Mouse (Mus musculus) midbrain, embryonic 16.5 days (tissue): ENCODE measurements around the gene Gm21834. TPM values are rescaled to one million over a fixed set of nuclear protein-coding genes. Genes with fewer than 3 reads are reported as not detected.
A peak's percentile ranks its signal among the peaks of the same experiment; 100 is the strongest.

Source experiments
- ATAC-seq: fragments of 200-750 bp; cut with Nextera tagmentation; 2 replicates; pipeline ENCODE4 v1.8.0; 2017; ENCODE audit warnings: moderate TSS enrichment
- H3K27ac ChIP-seq: fragments of 300-500 bp; sonication (generic); 2 replicates; pipeline ENCODE4 v1.5.1; 2014; ENCODE audit warnings: mild to moderate bottlenecking, low read length, mixed read lengths
- H3K27me3 ChIP-seq: fragments of 300-500 bp; sonication (generic); 2 replicates; pipeline ENCODE4 v1.6.1; 2014; ENCODE audit warnings: low read depth, low read length, mixed read lengths; ENCODE audit not compliant: control insufficient read depth, insufficient read depth
- H3K36me3 ChIP-seq: fragments of 300-500 bp; sonication (generic); 2 replicates; pipeline ENCODE4 v1.6.1; 2014; ENCODE audit warnings: mild to moderate bottlenecking, low read length, moderate library complexity, mixed read lengths; ENCODE audit not compliant: control insufficient read depth, insufficient read depth
- H3K4me1 ChIP-seq: fragments of 300-500 bp; sonication (generic); 2 replicates; pipeline ENCODE4 v1.6.1; 2014; ENCODE audit warnings: mild to moderate bottlenecking, low read length, mixed read lengths; ENCODE audit not compliant: control insufficient read depth, insufficient read depth
- H3K4me2 ChIP-seq: fragments of 300-500 bp; sonication (generic); 2 replicates; pipeline ENCODE4 v1.6.1; 2014; ENCODE audit warnings: mild to moderate bottlenecking, low read length, mixed read lengths
- H3K4me3 ChIP-seq: fragments of 300-500 bp; sonication (generic); 2 replicates; pipeline ENCODE4 v1.5.1; 2014; ENCODE audit warnings: low read depth, mild to moderate bottlenecking, low read length, moderate library complexity, mixed read lengths
- H3K9ac ChIP-seq: fragments of 300-500 bp; sonication (generic); 2 replicates; pipeline ENCODE4 v1.6.1; 2014; ENCODE audit warnings: low read depth, low read length, mixed read lengths
- H3K9me3 ChIP-seq: fragments of 300-500 bp; sonication (generic); replicated peaks from 2 replicates; pipeline ENCODE4 v1.6.1; 2014; ENCODE audit warnings: mild to moderate bottlenecking, low read length, mixed read lengths; ENCODE audit not compliant: control insufficient read depth, poor library complexity, severe bottlenecking
- WGBS: fragments of 180-500 bp; shearing (Covaris S2); extraction: QIAGEN DNeasy Blood & Tissue Kit; methylation state at CpG from one replicate; pipeline ENCODE4 v1.1.7; 2014; 5-methylcytosine and 5-hydroxymethylcytosine counted together
- polyA plus RNA-seq: library from polyadenylated mRNA; unstranded; fragments of >200 nt; fragmentation: Nextera tagmentation; extraction: Ambion mirVana; gene quantifications from 2 replicates; pipeline ENCODE4 v1.2.1, GENCODE M21; 2015

The Gm21834 gene
- not detected in 2 replicates for polyA plus RNA-seq

GRCm38 (mm10) chr17:57742119-57742518 is at the start of gene Gm21834:
TSS of gene Gm21834 (minus strand) at chr17:57742219.
- no peak for ATAC-seq
- Histone ChIP-seq H3K4me2 (no peak within 1 kb of the TSS), H3K9ac (no peak within 1 kb of the TSS), H3K27me3 (no peaks in the 10 kb centered on the region), H3K4me1 (no peaks in the 10 kb centered on the region), H3K36me3 (no peaks in the 10 kb centered on the region), H3K4me3 (no peak within 1 kb of the TSS), H3K27ac (no peak within 1 kb of the TSS), H3K9me3 (no peaks in the 10 kb centered on the region)
- WGBS = 86% methylated on average over 5 of the region's 5 CpGs

GRCm38 (mm10) chr17:57788161-57788799 is 46.3 kb upstream of the Gm21834 start:
- WGBS = 96% methylated on average over 1 of the region's 1 CpGs
- Histone ChIP-seq H3K27me3 (no peaks in the 10 kb centered on the region), H3K9me3 (peaks cover 5% of the 10 kb centered on the region; the same call in 1 of the 2 replicates), H3K9ac (no peak overlapping the region), H3K4me3 (no peak overlapping the region), H3K4me2 (no peak overlapping the region), H3K4me1 (no peaks in the 10 kb centered on the region), H3K36me3 (no peaks in the 10 kb centered on the region), H3K27ac (no peak overlapping the region)
- no peak for ATAC-seq

- no peak overlapping the region for H3K9ac ChIP-seq
- H3K4me3 ChIP-seq = peak overlapping the region; percentile 40
- H3K27ac ChIP-seq = no peak overlapping the region
- peak; percentile 85 for ATAC-seq
- H3K9me3 ChIP-seq = no peaks in the 10 kb centered on the region
- H3K27me3 ChIP-seq = no peaks in the 10 kb centered on the region
- H3K4me1 ChIP-seq = no peaks in the 10 kb centered on the region
- peak overlapping the region; percentile 63 for H3K4me2 ChIP-seq
- WGBS = 16% methylated on average over 4 of the region's 4 CpGs
- H3K36me3 ChIP-seq = no peaks in the 10 kb centered on the region
Measured at GRCm38 (mm10) chr17:57770904-57771303, 28.9 kb upstream of the Gm21834 start.

GRCm38 (mm10) chr17:57768622-57769610 is 26.9 kb upstream of the Gm21834 start, which contains the start of gene Cntnap5c:
TSS of gene Cntnap5c (plus strand) at chr17:57769570.
- WGBS = 14% methylated on average over 26 of the region's 26 CpGs
- Histone ChIP-seq H3K27me3 (no peaks in the 10 kb centered on the region), H3K4me1 (no peaks in the 10 kb centered on the region), H3K36me3 (no peaks in the 10 kb centered on the region), H3K9ac (peak within 1 kb of the TSS; percentile 43; the same call in 1 of the 2 replicates), H3K9me3 (no peaks in the 10 kb centered on the region), H3K4me2 (peak within 1 kb of the TSS; percentile 63), H3K27ac (no peak within 1 kb of the TSS), H3K4me3 (peak within 1 kb of the TSS; percentile 40)
- peak; percentile 92 for ATAC-seq

GRCm38 (mm10) chr17:57767306-57767705 is 25.3 kb upstream of the Gm21834 start:
- Histone ChIP-seq H3K4me2 (no peak overlapping the region), H3K27ac (no peak overlapping the region), H3K9me3 (no peaks in the 10 kb centered on the region), H3K36me3 (no peaks in the 10 kb centered on the region), H3K4me3 (no peak overlapping the region), H3K4me1 (no peaks in the 10 kb centered on the region), H3K27me3 (no peaks in the 10 kb centered on the region), H3K9ac (no peak overlapping the region)
- no peak for ATAC-seq

- Histone ChIP-seq H3K4me2 (no peak overlapping the region), H3K36me3 (no peaks in the 10 kb centered on the region), H3K27me3 (no peaks in the 10 kb centered on the region), H3K27ac (no peak overlapping the region), H3K9ac (no peak overlapping the region), H3K4me1 (no peaks in the 10 kb centered on the region), H3K4me3 (no peak overlapping the region), H3K9me3 (no peaks in the 10 kb centered on the region)
- ATAC-seq = no peak
- WGBS = 68% methylated on average over 1 of the region's 1 CpGs
Measured at GRCm38 (mm10) chr17:57758033-57758432, 16.0 kb upstream of the Gm21834 start.

- Histone ChIP-seq H3K27me3 (no peaks in the 10 kb centered on the region), H3K4me2 (no peak overlapping the region), H3K9ac (no peak overlapping the region), H3K36me3 (no peaks in the 10 kb centered on the region), H3K4me1 (no peaks in the 10 kb centered on the region), H3K4me3 (no peak overlapping the region), H3K27ac (no peak overlapping the region), H3K9me3 (no peaks in the 10 kb centered on the region)
- no peak for ATAC-seq
- WGBS = 70% methylated on average over 3 of the region's 3 CpGs
Measured at GRCm38 (mm10) chr17:57694791-57695190, 47.2 kb downstream of the Gm21834 start.
